Mouse (Mus musculus): ENCODE measurements around the gene Wfdc3. TPM values are rescaled to one million over a fixed set of nuclear protein-coding genes. Genes with fewer than 3 reads are reported as not detected.

Gene Wfdc3
- polyA plus RNA-seq, 1 experiment = not detected

- Histone ChIP-seq H3K4me3 (ENCODE audit: insufficient read depth, low read length) (peak overlapping the region; percentile 70), H3K27ac (ENCODE audit: insufficient read depth, low read depth, low read length) (0 out of 2 replicates have a peak overlapping the region, but pooled peaks have one; percentile 26), H3K4me1 (ENCODE audit: control insufficient read depth, insufficient read depth, low read length) (peaks cover 17% of the 10 kb centered on the region)
- no peak for TF ChIP-seq POLR2A (IDR thresholded peaks at IDR 0.05; ENCODE audit: borderline replicate concordance, low read depth, low read length)
Measured at GRCm38 (mm10) chr2:164786388-164786885, 40.7 kb upstream of the Wfdc3 start.

- Histone ChIP-seq H3K27ac (ENCODE audit: insufficient read depth, low read depth, low read length) (peak within 1 kb of the TSS; percentile 50), H3K4me3 (ENCODE audit: insufficient read depth, low read length) (peak within 1 kb of the TSS; percentile 70), H3K4me1 (ENCODE audit: control insufficient read depth, insufficient read depth, low read length) (peaks cover 15% of the 10 kb centered on the region)
- TF ChIP-seq CTCF (IDR thresholded peaks at IDR 0.05; ENCODE audit: low read depth, low read length) = no peak
- no peak for TF ChIP-seq POLR2A (IDR thresholded peaks at IDR 0.05; ENCODE audit: borderline replicate concordance, low read depth, low read length)
Measured at GRCm38 (mm10) chr2:164785481-164786387, 40.0 kb upstream of the Wfdc3 start, which contains the start of gene Snx21. Gene Snx21 (plus strand): TSS chr2:164785823.

GRCm38 (mm10) chr2:164784869-164785420 lies 39.2 kb upstream of the Wfdc3 start:
- TF ChIP-seq POLR2A (IDR thresholded peaks at IDR 0.05; ENCODE audit: borderline replicate concordance, low read depth, low read length) (no peak), CTCF (IDR thresholded peaks at IDR 0.05; ENCODE audit: low read depth, low read length) (no peak)
- peak overlapping the region; percentile 70 for H3K4me3 ChIP-seq (ENCODE audit: insufficient read depth, low read length)
- H3K27ac ChIP-seq (ENCODE audit: insufficient read depth, low read depth, low read length) = peak overlapping the region; percentile 50
- peaks cover 10% of the 10 kb centered on the region for H3K4me1 ChIP-seq (ENCODE audit: control insufficient read depth, insufficient read depth, low read length)

- no peak overlapping the region for H3K27ac ChIP-seq (ENCODE audit: insufficient read depth, low read depth, low read length)
- H3K4me1 ChIP-seq (ENCODE audit: control insufficient read depth, insufficient read depth, low read length) = peaks cover 10% of the 10 kb centered on the region
- no peak for TF ChIP-seq POLR2A (IDR thresholded peaks at IDR 0.05; ENCODE audit: borderline replicate concordance, low read depth, low read length)
- TF ChIP-seq CTCF (IDR thresholded peaks at IDR 0.05; ENCODE audit: low read depth, low read length) = no peak
- H3K4me3 ChIP-seq (ENCODE audit: insufficient read depth, low read length) = no peak overlapping the region
Measured at GRCm38 (mm10) chr2:164783926-164784581, 38.3 kb upstream of the Wfdc3 start.

GRCm38 (mm10) chr2:164781876-164782275 lies 36.1 kb upstream of the Wfdc3 start:
- peaks cover 8% of the 10 kb centered on the region for H3K4me1 ChIP-seq (ENCODE audit: control insufficient read depth, insufficient read depth, low read length)
- no peak overlapping the region for H3K27ac ChIP-seq (ENCODE audit: insufficient read depth, low read depth, low read length)
- TF ChIP-seq POLR2A (IDR thresholded peaks at IDR 0.05; ENCODE audit: borderline replicate concordance, low read depth, low read length) = no peak
- TF ChIP-seq CTCF (IDR thresholded peaks at IDR 0.05; ENCODE audit: low read depth, low read length) = no peak
- H3K4me3 ChIP-seq (ENCODE audit: insufficient read depth, low read length) = no peak overlapping the region

- TF ChIP-seq POLR2A (IDR thresholded peaks at IDR 0.05; ENCODE audit: borderline replicate concordance, low read depth, low read length) (no peak), CTCF (IDR thresholded peaks at IDR 0.05; ENCODE audit: low read depth, low read length) (no peak)
- no peak within 1 kb of the TSS for H3K4me3 ChIP-seq (ENCODE audit: insufficient read depth, low read length)
- H3K4me1 ChIP-seq (ENCODE audit: control insufficient read depth, insufficient read depth, low read length) = 0 out of 2 replicates have a peak, but pooled peaks cover under 1% of the 10 kb centered on the region
- H3K27ac ChIP-seq (ENCODE audit: insufficient read depth, low read depth, low read length) = no peak within 1 kb of the TSS
Measured at GRCm38 (mm10) chr2:164779481-164780086, 33.9 kb upstream of the Wfdc3 start, which contains the start of gene Tnnc2. Gene Tnnc2 (minus strand): TSS chr2:164779967.

GRCm38 (mm10) chr2:164778809-164779208 lies 33.1 kb upstream of the Wfdc3 start:
- Histone ChIP-seq H3K4me1 (ENCODE audit: control insufficient read depth, insufficient read depth, low read length) (no peaks in the 10 kb centered on the region), H3K4me3 (ENCODE audit: insufficient read depth, low read length) (no peak overlapping the region), H3K27ac (ENCODE audit: insufficient read depth, low read depth, low read length) (no peak overlapping the region)
- TF ChIP-seq CTCF (IDR thresholded peaks at IDR 0.05; ENCODE audit: low read depth, low read length) = no peak
- TF ChIP-seq POLR2A (IDR thresholded peaks at IDR 0.05; ENCODE audit: borderline replicate concordance, low read depth, low read length) = no peak

GRCm38 (mm10) chr2:164778015-164778287 lies 32.2 kb upstream of the Wfdc3 start:
- Histone ChIP-seq H3K4me3 (ENCODE audit: insufficient read depth, low read length) (no peak overlapping the region), H3K27ac (ENCODE audit: insufficient read depth, low read depth, low read length) (no peak overlapping the region), H3K4me1 (ENCODE audit: control insufficient read depth, insufficient read depth, low read length) (no peaks in the 10 kb centered on the region)
- no peak for TF ChIP-seq POLR2A (IDR thresholded peaks at IDR 0.05; ENCODE audit: borderline replicate concordance, low read depth, low read length)
- no peak for TF ChIP-seq CTCF (IDR thresholded peaks at IDR 0.05; ENCODE audit: low read depth, low read length)

- Histone ChIP-seq H3K4me1 (ENCODE audit: control insufficient read depth, insufficient read depth, low read length) (no peaks in the 10 kb centered on the region), H3K27ac (ENCODE audit: insufficient read depth, low read depth, low read length) (no peak overlapping the region), H3K4me3 (ENCODE audit: insufficient read depth, low read length) (no peak overlapping the region)
- TF ChIP-seq CTCF (IDR thresholded peaks at IDR 0.05; ENCODE audit: low read depth, low read length) (no peak), POLR2A (IDR thresholded peaks at IDR 0.05; ENCODE audit: borderline replicate concordance, low read depth, low read length) (no peak)
Measured at GRCm38 (mm10) chr2:164777246-164778014, 31.7 kb upstream of the Wfdc3 start.

All from bone marrow macrophage, adult 2 months (primary cell).